Mouse (Mus musculus) cerebellum, adult 9-10 months (tissue): ENCODE results near the gene Arfgef3.

ENCODE experiments used
- DNase-seq: peaks from one replicate; pipeline ENCODE4 v3.0.0; 2022

Arfgef3 gene

DNA sequence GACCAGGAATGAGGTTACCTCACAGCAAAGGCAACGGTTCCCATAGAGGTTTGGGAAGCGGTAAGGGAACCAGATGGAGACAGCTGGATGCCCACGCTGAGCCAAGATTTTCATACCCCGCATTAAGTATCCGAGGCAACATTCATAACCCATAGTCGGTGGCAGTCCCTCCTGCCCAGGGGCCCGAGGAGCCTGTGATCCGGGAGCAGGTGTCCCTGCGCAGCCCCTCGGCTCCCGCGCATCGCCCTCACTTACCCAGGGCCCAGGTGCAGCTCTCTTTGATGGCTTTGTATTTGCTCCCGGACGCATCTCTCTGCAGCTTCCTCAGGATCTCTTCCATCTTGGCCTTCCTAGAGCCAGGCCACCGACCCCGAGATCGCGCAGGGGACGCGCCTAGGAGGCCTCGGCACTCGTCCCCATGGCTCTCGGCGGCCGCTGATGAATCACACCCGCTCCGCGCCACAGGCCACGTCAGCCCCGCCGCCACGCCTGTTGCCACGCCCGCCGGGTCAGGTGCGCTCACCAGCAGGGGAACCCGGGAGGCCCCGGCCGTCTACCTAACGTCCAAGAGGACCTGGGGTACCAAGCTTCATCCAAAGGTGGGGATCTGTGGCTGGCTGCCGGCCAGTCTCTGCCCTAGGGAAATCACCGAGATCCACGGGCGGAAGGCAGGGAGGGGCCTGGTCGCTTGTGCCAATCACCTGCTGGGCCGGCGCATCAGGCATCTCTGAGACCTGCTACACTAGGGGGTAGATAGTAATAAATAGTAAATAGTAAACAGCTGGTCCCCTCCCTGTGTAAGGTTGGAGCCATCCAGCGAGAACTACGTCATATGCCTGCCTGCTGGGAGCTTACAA is at the start of gene Arfgef3:
Gene Arfgef3 (minus strand): TSS at position 664 of the 857 bp plus-strand sequence.
- peak; percentile 91 for DNase-seq

- DNase-seq = no peak
Measured at GRCm38 (mm10) chr10:18790063-18790462, 46.3 kb upstream of the Arfgef3 start.

DNA sequence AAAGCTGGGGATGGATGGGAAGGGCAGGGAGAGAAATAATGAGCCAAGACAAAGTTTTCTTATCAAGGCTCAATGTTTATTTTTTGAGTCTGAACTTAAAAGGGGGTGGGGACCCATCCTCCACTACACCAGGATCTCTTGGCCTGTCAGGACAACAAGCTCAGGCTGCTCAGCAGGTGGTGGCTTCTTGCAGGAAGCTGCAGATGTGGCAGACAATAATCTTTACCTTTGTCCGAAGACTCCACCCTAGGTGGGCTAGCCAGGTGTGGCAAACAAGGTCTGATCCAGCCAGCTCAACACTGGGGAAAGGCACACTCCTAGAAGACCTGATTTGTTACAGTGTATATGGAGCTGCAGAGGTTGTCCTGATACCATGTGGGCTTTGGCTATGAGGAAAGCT is 44.9 kb upstream of the Arfgef3 start:
- DNase-seq = no peak

GRCm38 (mm10) chr10:18786693-18787092 is 42.9 kb upstream of the Arfgef3 start, which contains the start of gene Gm4922:
Gene Gm4922 (minus strand): TSS chr10:18786793.
- no peak for DNase-seq

DNA sequence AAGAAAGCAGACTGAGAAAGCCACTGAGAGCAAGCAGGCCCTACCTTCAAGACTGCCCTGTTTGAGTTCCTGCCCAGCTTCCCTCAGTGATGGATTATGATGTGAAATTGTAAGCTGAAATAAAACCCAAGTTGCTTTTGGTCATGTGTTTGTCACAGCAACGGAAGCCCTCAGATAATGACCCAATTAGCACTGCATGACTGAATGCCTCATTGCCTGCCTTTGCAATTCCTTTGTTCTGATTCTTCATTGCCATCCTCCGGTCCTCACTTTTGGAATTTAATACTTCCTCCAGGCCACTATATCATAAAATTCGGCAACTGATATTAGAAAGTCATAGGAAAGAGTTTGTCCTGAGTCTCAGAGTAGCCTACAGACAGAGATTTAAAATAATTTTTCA is 33.8 kb upstream of the Arfgef3 start:
- no peak for DNase-seq

- no peak for DNase-seq
Measured at GRCm38 (mm10) chr10:18772537-18773179, 28.9 kb upstream of the Arfgef3 start.

DNA sequence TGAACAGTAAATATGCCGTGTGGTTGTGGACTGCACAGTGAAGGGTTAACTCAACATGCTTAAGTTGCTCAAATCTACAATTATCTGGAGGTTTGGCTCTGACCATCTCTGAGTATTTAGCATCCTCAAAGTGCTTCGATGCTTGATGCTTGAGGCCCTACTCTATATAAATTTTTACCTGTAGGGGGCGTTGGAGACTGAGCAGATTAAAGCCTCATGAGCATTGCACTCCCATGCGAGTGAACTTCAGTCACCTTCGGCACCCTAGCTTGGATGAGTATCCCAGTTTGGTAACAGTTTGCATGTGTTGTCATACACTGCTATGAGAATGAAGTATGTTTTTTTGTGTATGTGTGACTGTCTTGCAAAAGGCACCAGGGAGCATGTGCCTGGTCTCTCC is 26.2 kb upstream of the Arfgef3 start:
- no peak for DNase-seq

GRCm38 (mm10) chr10:18760241-18760640 is 16.5 kb upstream of the Arfgef3 start:
- no peak for DNase-seq

DNA sequence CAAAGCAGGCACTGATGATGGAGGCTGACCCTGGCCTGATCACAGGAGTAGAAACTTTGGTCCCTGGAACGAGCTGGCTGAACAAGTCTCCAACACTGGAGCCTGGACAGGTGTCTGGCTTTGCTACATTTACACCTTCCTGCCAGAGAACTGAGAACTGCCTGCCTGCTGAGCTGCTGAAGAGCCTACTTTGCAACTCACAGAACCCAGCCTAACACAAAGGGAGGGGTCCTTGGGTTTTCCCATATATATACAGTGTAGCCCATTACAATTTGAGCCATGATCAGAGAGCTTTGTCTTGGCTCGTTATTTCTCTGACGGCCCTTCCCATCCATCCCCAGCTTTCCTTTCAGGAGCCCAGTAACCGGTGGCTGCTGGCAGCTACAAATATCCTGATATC is 6.3 kb upstream of the Arfgef3 start:
- DNase-seq = no peak

DNA sequence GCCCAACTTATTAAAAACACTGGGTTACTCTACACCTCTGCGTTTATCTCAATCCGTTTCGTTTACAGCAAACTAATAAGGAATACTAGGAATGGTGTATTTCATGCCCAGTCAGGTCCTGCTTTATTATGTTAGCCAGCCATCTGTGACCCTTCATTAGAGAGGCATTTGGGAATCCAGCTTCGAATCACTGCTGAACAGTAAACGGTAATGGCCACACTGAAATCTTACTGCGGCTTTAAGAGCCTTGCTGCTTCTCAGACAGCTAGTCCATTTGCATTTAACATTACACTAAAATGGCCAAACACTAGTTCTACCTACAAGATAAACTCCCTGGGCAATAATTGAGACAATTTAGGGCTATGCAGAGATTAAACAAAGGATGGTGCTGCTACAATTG is 1.7 kb downstream of the Arfgef3 start:
- DNase-seq = peak; percentile 55

- peak; percentile 32 for DNase-seq
Measured at GRCm38 (mm10) chr10:18741024-18741423, 2.7 kb downstream of the Arfgef3 start.

- DNase-seq = no peak
Measured at GRCm38 (mm10) chr10:18728548-18728947, 15.2 kb downstream of the Arfgef3 start.

DNA sequence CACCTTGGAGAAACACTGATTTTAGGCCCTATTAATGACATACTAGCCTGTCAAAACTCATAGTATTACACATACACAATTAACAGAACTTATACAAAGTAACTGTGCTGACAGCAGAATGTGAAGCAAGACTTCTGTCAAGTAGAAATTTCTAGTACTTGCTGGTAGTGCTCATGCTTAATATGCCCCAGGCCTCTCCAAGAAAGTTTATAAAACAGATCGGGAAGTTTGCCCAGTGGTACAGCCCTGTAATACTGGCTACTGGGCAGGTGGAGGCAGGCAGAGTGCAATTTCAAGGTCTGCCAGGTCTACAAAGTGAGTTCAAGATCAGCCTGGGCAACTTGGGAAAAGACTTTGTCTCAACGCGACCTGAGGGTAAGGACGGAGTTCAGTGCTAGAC is 32.3 kb downstream of the Arfgef3 start:
- DNase-seq = peak; percentile 46

DNA sequence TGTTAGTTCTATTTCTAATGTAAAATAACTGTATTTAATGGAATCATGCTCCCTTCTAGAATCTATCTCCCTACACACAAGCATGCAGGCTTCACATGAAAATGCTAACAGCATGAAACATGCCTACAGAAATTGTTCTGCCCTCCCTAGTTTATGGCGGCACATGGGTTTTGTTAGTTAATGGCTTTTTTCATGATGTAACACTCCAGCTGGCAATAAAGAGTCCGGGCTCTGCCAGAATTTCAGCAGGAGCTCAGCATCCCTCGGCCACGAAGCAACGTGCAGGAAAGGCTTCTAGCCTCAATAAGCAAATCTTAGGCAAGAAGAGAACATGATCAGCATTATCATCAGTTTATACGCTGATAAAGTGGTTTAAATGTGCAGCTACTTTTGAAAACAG is 32.8 kb downstream of the Arfgef3 start:
- peak; percentile 87 for DNase-seq

- DNase-seq = no peak
Measured at GRCm38 (mm10) chr10:18709836-18710235, 33.9 kb downstream of the Arfgef3 start.

- peak; percentile 47 for DNase-seq
Measured at GRCm38 (mm10) chr10:18708641-18709040, 35.1 kb downstream of the Arfgef3 start.

- DNase-seq = no peak
Measured at GRCm38 (mm10) chr10:18704393-18705120, 39.2 kb downstream of the Arfgef3 start.

DNA sequence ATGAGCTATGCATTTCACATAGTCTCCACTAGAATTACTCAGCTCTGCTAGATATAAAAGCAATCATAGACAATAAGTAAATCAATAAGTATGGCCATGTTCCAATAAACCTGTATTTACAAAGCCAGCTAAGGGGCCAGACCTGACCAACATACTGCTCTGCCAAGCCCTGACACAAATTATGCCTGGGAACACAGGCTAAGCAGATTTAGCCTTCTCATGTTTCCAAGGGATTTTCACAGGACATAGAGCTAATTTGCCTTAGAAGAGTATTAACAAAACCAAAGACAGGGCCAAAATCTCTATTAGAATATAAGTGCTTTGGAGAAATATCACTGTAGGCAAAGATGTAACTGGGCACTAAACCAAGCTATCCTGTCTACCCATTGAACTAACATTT is 42.2 kb downstream of the Arfgef3 start:
- no peak for DNase-seq

DNA sequence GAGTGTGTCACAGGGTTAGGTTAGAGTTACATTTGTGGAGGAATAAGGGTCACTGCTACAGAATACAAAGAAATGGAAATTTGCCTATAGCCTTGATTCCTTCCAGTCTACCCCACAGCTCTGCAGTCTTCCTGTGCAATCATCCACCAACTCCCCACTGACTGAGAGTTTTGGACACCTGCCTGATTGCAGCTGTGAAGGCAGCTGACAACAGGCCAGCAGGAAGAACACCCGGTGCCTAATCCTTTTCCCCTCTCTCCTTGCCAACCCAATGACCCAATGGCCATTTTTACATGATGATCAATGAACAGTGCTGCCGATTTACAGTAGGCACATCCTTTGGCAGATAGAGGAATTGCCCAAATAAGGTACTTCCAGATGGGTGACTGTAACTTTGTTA is 43.6 kb downstream of the Arfgef3 start:
- DNase-seq = peak; percentile 61

- DNase-seq = no peak
Measured at GRCm38 (mm10) chr10:18699151-18699550, 44.6 kb downstream of the Arfgef3 start.

- no peak for DNase-seq
Measured at GRCm38 (mm10) chr10:18696461-18696860, 47.3 kb downstream of the Arfgef3 start.

DNA sequence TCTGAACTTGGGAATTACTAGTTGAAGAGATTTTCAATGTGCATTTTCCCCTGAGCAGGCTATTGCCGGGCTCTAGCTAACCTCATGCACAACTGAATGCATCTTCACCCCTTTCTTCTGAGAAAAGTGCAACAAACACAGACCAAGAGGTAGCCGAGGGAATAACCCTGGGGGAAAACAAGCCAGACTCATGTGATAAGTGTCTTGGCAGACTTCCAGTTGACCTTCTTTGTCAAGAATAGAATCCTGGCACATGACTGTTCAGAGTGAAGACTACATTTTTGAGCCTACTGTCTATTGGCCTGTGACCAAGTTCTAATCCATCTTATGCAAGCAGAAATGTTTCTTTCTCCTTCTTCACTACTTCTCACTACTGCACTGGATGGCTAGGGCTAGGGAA is 55.5 kb downstream of the Arfgef3 start:
- DNase-seq = peak; percentile 76

DNA sequence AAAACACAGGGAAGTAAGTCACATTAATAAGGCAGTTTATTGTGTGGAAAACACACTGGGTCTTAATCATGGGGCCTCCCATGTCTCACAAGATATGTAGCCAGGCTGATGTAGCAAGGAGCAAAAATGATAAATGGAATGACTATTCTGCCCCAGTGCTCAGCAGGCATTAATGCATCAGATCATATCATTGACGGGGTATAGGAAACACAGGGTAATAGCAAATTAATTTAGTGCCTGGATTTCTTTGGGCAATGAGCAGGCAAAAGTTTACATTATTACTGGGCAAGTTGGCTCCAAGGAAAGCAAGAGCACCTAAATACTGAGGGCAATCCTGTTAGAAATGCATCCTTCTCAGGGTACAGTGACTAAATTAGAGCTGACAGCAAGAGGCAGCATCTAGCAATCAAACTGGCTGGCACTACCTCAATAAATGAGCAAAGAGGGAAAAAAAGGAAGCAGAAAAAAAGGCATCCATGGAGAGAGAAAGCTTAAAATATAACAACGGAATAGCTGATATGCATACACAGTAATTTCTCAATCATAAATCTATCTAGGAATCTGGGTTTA is 62.3 kb downstream of the Arfgef3 start:
- DNase-seq = no peak
